Mouse (Mus musculus) hindbrain, postnatal 0 days (tissue): ENCODE results near the gene Opn4. TPM values are rescaled to one million over a fixed set of nuclear protein-coding genes. Genes with fewer than 3 reads are reported as not detected.

Source experiments
- ATAC-seq: fragments of 200-750 bp; cut with Nextera tagmentation; 2 replicates; pipeline ENCODE4 v1.8.0; 2017; ENCODE audit warnings: mild to moderate bottlenecking, moderate TSS enrichment, moderate library complexity
- DNase-seq: peaks from one replicate; pipeline ENCODE4 v3.0.0-alpha.2; 2015; ENCODE audit warnings: low spot score
- H3K27ac ChIP-seq: fragments of 300-500 bp; sonication (generic); 2 replicates; pipeline ENCODE4 v1.5.1; 2014; ENCODE audit warnings: mild to moderate bottlenecking
- H3K27me3 ChIP-seq: fragments of 300-500 bp; sonication (generic); 2 replicates; pipeline ENCODE4 v1.6.1; 2014; ENCODE audit warnings: low read length, mixed read lengths; ENCODE audit not compliant: insufficient read depth
- H3K36me3 ChIP-seq: fragments of 300-500 bp; sonication (generic); 2 replicates; pipeline ENCODE4 v1.6.1; 2014; ENCODE audit warnings: low read length, mixed read lengths; ENCODE audit not compliant: insufficient read depth
- H3K4me1 ChIP-seq: fragments of 300-500 bp; sonication (generic); 2 replicates; pipeline ENCODE4 v1.6.1; 2014; ENCODE audit warnings: antibody characterized with exemption, low read length, mixed read lengths; ENCODE audit not compliant: insufficient read depth
- H3K4me2 ChIP-seq: fragments of 300-500 bp; sonication (generic); 2 replicates; pipeline ENCODE4 v1.6.1; 2014; ENCODE audit warnings: low read depth, mild to moderate bottlenecking, low read length, moderate library complexity, mixed read lengths
- H3K4me3 ChIP-seq: fragments of 300-500 bp; sonication (generic); 2 replicates; pipeline ENCODE4 v1.5.1; 2014; ENCODE audit warnings: low read length
- H3K9ac ChIP-seq: fragments of 300-500 bp; sonication (generic); replicated peaks from 2 replicates; pipeline ENCODE4 v1.6.1; 2014; ENCODE audit warnings: mild to moderate bottlenecking, low read length, moderate library complexity, mixed read lengths
- H3K9me3 ChIP-seq: fragments of 300-500 bp; sonication (generic); 2 replicates; pipeline ENCODE4 v1.6.1; 2016; ENCODE audit warnings: low read length, mixed read lengths
- CTCF ChIP-seq: IDR thresholded peaks from 2 replicates; pipeline ENCODE4 v1.5.1; 2016; ENCODE audit warnings: antibody characterized with exemption, control low read depth, low read depth
- WGBS: fragments of 180-500 bp; shearing (Covaris S2); extraction: QIAGEN DNeasy Blood & Tissue Kit; methylation state at CpG from one replicate; pipeline ENCODE4 v1.1.7; 2014; 5-methylcytosine and 5-hydroxymethylcytosine counted together
- polyA plus RNA-seq: library from polyadenylated mRNA; unstranded; fragments of >200 nt; fragmentation: Nextera tagmentation; extraction: Ambion mirVana; gene quantifications from 2 replicates; pipeline ENCODE4 v1.2.1, GENCODE M21; 2015
- total RNA-seq: library from RNA; depleted of rRNA; stranded (reverse); fragments of >200 nt; gene quantifications from 2 replicates; pipeline ENCODE4 v1.2.3, GENCODE M21; 2014

The Opn4 gene
- total and polyA plus RNA-seq, 2 experiments from 2014 or later: 0.14 TPM; not detected in 1

DNA sequence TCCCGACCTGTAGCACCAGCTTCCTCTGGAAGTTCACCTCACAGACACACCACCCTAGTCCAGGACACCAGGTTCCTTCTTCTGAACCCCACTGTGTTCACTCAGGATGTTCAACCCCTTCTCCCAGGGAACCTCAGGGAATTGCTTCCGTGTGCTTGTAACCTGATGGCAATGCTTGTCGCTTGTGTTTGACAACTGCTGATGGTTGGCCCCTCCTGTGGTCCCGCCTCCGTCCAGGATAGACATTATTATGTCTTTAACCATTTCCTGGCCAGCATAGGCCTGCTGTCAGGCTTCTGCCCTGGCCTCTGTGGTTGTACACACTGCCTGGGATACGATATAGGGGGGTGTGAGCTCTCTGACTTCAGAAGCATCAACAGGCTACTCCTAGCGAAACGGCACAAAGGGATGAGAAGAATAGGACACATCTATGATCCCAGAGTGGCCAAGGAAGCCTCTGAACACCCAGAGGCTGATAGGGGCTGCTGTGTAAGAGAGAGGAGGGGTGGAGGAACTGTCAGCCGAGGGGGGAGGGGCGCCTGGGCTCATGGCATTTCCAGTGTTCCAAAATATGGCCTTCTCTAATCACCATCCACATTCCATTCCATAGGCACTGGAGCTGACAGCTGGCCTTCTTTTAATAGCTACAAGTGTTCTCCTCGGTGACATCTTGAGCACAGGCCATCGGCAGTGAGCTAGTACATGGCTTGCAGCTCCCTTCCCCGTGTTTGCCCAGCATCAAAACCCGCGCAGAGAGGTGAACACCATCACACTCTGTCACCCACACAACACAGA, 8.0 kb downstream of the Opn4 start:
- H3K36me3 ChIP-seq: no peaks in the 10 kb centered on the region
- no peaks in the 10 kb centered on the region for H3K4me1 ChIP-seq
- WGBS: 76% methylated on average over 15 of the region's 15 CpGs
- no peak overlapping the region for H3K4me2 ChIP-seq
- H3K9me3 ChIP-seq: no peaks in the 10 kb centered on the region
- no peak overlapping the region for H3K4me3 ChIP-seq
- no peak for DNase-seq
- no peak for ATAC-seq
- no peaks in the 10 kb centered on the region for H3K27me3 ChIP-seq
- no peak overlapping the region for H3K9ac ChIP-seq
- TF ChIP-seq CTCF: no peak
- no peak overlapping the region for H3K27ac ChIP-seq

DNA sequence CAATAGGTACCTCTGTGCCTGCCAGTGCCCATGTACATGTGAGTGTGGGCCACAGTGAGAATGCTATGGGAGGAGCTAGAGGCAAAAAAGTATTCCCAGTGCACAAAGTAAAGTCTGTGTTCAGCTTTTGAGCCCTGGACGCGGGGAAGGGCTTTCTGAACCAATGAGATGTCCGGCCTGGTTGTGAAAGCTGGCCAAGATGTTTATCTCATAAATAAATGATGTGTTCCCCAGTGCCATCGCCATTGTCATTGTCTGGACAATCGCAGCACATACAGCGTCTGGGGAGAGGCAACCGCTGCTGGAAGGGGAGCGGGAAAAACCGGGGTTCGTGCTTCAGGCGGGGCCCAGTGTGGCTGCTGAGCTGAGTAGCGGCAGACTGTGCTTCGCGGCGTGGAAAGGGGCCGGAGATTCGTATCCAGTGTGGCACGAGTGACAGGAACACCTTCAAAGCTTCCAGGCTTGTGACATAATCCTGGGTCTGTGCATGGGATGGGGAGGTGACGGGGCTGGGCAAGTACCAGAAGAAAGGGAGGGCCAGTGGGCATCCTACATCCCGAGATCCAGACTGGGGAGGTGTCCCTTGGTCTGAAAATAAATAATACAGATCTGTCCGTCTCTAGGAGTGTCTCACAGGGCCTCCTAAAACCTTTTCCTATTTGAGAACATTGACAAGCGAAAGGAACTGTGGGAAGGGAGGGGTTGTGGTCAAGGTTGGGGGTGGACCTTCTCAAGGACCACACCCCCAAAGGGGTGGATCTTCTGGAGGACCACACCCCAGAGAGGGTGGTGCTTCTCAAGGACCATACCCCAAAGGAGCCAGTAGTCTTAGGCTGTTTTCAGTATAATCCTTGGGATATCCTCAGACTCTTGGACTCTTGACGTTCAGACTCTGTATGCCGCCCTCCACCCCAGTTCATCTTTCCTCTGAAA, 8.9 kb downstream of the Opn4 start:
- peak; percentile 41 for ATAC-seq
- H3K4me2 ChIP-seq: 0 out of 2 replicates have a peak overlapping the region, but pooled peaks have one; percentile 3

DNA sequence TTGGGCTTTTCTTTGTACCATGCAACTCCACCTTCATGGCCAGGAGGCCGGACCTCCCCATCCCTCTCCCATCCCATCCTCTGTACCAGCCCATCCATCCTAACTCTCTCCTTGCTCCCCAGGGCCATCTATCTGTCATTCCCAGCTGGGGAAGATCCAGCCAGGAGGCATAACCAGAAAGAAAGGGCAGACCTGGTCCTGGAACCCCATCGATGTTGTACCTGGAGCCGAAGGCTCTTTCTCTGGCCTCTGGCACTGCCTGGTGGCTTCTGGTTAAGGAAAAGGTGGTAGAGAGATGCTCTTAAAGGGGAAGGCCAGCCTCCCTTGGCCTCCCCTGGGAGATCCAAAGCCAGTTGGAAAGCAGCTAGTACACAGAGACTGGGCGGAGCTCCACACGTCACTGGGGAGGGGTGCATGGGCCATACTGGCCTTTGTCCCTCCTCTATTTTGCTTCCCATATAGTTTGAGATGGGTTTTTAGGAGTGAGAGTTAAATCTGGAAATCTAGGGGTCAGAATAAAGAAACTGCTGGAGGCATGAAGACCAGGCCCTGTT, 9.8 kb downstream of the Opn4 start:
- Histone ChIP-seq H3K4me3 (no peak overlapping the region), H3K9ac (no peak overlapping the region), H3K27ac (no peak overlapping the region), H3K4me2 (no peak overlapping the region), H3K4me1 (no peaks in the 10 kb centered on the region), H3K9me3 (no peaks in the 10 kb centered on the region), H3K27me3 (no peaks in the 10 kb centered on the region), H3K36me3 (no peaks in the 10 kb centered on the region)
- ATAC-seq: no peak
- no peak for TF ChIP-seq CTCF
- no peak for DNase-seq
- WGBS: 91% methylated on average over 5 of the region's 5 CpGs

More for the DNA sequence above, 8.9 kb downstream of the Opn4 start:
- no peak for TF ChIP-seq CTCF
- WGBS: 63% methylated on average over 24 of the region's 24 CpGs
- Histone ChIP-seq H3K27me3 (no peaks in the 10 kb centered on the region), H3K4me1 (no peaks in the 10 kb centered on the region), H3K27ac (no peak overlapping the region), H3K36me3 (no peaks in the 10 kb centered on the region), H3K9me3 (no peaks in the 10 kb centered on the region), H3K4me3 (no peak overlapping the region), H3K9ac (no peak overlapping the region)
- no peak for DNase-seq

DNA sequence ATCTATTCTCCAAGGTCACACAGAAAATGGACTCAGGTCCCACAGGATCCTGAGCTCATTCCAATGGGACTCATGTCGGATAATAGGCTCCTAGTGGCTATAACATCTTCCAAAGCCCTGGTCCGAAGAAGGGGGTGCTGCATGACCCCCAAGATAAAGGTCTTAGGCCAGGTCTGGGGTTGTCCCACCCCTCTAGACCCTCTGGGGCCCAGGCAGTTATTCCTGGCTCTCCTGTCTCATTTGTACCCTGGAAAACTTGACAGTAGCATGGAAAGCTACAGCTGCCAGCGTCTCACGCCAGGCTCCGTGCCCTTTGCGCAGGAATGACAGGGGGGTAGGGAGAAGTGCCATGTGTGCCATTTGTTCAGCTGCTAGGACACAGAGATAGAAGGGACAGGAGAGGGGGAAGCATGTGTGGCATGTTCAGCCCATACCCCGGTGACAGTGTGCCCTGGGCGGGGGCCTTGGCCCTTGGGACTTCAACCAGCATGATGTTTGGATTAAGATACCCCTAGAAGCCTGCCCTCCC, 10.7 kb downstream of the Opn4 start:
- no peaks in the 10 kb centered on the region for H3K4me1 ChIP-seq
- no peak overlapping the region for H3K27ac ChIP-seq
- no peaks in the 10 kb centered on the region for H3K27me3 ChIP-seq
- 83% methylated on average over 8 of the region's 8 CpGs for WGBS
- H3K36me3 ChIP-seq: no peaks in the 10 kb centered on the region
- H3K9me3 ChIP-seq: no peaks in the 10 kb centered on the region
- no peak for ATAC-seq
- no peak overlapping the region for H3K9ac ChIP-seq
- no peak overlapping the region for H3K4me3 ChIP-seq
- DNase-seq: no peak
- H3K4me2 ChIP-seq: no peak overlapping the region
- TF ChIP-seq CTCF: no peak

DNA sequence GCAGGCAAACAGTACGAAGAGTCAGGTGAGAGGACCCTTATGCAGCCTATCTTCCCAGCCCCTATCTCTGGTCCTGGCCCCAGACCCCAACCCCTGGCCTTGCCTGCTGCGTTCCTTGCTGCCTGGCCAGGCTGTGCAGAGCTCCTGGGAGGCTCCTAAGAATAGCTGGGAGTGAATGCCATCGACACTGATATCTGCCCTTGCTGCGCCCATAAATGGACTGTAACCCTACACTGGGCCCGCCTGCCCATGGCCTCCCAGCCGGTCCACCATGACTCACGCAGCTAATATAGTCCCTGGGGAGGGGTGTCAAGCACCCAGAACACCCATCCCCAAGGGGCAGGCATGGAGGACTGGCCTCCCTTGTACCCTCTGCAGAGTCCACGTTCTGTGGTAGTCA, 11.4 kb downstream of the Opn4 start, which contains the start of gene Ldb3:
Ldb3 (minus strand) TSS at position 185 of the 400 bp plus-strand sequence.
- Histone ChIP-seq H3K9ac (no peak within 1 kb of the TSS), H3K36me3 (no peaks in the 10 kb centered on the region), H3K4me3 (no peak within 1 kb of the TSS), H3K4me2 (no peak within 1 kb of the TSS), H3K27ac (no peak within 1 kb of the TSS), H3K27me3 (no peaks in the 10 kb centered on the region), H3K4me1 (no peaks in the 10 kb centered on the region), H3K9me3 (no peaks in the 10 kb centered on the region)
- DNase-seq (no peak), ATAC-seq (no peak)
- 82% methylated on average over 8 of the region's 8 CpGs for WGBS
- no peak for TF ChIP-seq CTCF

DNA sequence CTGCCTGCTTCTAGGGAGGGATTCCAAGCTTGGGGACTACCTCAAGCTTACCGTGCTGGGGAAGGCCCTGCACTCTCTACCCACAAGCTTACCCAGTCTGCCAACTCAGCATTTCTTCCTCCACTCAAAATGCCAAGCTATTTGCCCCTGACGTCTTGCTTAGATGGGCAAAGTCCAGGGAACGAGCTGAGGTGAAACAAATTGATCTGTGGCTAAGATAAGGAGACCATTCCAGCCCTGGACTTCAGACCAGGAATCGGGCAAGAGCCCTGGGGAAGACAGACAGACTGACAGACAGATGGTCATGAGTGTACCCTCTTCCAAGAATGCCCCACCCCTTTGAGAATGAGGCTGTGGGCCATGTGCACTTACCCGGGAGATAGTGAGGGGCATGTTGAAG, 11.9 kb downstream of the Opn4 start:
- H3K9me3 ChIP-seq: no peaks in the 10 kb centered on the region
- ATAC-seq (no peak), DNase-seq (no peak)
- WGBS: 71% methylated on average over 5 of the region's 5 CpGs
- H3K36me3 ChIP-seq: no peaks in the 10 kb centered on the region
- no peaks in the 10 kb centered on the region for H3K27me3 ChIP-seq
- H3K27ac ChIP-seq: no peak overlapping the region
- H3K9ac ChIP-seq: no peak overlapping the region
- H3K4me1 ChIP-seq: no peaks in the 10 kb centered on the region
- no peak for TF ChIP-seq CTCF
- H3K4me2 ChIP-seq: no peak overlapping the region
- no peak overlapping the region for H3K4me3 ChIP-seq
